Mouse (Mus musculus) granulocyte monocyte progenitor cell, adult 5-6 weeks (primary cell): ENCODE data around the gene Zdhhc17. TPM values are rescaled to one million over a fixed set of nuclear protein-coding genes. Genes with fewer than 3 reads are reported as not detected.

ENCODE experiments used
- ATAC-seq: replicated peaks from 2 replicates; pipeline ENCODE4 v1.8.0; 2016; ENCODE audit warnings: mild to moderate bottlenecking, moderate TSS enrichment, inconsistent platforms; ENCODE audit not compliant: poor library complexity, severe bottlenecking
- total RNA-seq, 2 experiments: library from RNA; stranded (forward) in 1 of 2; stranded (reverse) in 1 of 2; fragments of 200-712, 200-1000 nt in 1 of 2; fragments of >200 nt in 1 of 2; fragmentation: Nextera tagmentation in 1 of 2; gene quantifications; 2 replicates each; pipeline ENCODE4 v1.2.3; 2014 to 2017

The Zdhhc17 gene
- total RNA-seq, 2 experiments from 2014 or later: 22.0 to 26.7 TPM

DNA sequence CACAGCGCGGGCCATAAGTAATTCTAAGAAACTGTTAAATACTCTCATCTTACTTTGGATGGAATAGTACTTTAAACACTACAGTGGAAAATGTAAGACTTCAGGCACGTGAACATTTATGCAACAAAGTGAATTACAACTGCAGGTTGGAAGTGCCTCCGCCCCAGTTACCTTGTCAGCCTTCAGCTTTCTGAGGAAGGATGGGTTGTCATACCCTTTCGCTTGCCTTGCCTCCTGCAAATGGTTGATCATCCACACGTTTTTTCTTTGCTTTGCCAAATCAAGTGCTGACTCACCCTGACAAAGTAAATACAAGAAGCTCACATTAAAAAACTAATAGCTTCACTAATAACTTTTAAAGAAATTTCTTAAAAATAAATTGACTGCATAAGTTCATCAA lies 49.1 kb downstream of the Zdhhc17 start:
- ATAC-seq: no peak

DNA sequence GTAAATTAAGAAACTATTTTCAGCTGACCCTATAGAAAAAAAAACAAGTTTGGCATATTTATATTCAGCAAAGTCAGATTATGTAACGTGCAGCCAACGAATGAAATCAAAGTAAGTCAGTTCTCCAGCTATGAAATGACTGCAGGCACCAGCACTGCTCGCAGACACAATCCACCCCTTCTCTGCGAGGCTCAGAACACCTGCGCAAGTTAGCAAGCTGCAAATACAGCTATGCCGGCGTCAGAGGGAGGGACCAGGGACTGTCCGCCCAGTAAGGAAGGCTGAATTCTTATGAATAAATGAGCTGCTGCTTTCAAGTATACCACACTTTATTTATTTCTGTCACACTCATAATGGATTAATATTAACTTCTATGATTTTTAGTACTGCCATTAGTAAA lies 50.2 kb downstream of the Zdhhc17 start:
- ATAC-seq: no peak

DNA sequence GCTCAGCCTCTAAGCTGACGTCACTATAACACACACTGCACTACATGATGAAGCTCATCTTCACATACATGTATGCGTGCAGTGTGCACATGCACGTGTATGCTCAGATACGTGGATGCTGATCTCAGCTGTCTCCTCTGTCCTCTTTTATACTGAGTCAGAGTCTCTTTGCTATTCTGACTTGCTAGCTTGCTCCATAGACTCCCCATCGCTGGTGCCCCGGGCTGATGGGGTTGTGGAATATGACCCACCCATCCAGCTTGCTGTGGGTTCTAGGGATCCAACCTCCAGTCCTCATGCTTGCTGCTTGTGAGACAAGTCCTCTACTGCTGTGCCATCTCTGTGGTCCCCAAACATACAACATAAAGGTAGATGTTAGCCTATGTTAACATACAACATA lies 51.1 kb downstream of the Zdhhc17 start:
- no peak for ATAC-seq

DNA sequence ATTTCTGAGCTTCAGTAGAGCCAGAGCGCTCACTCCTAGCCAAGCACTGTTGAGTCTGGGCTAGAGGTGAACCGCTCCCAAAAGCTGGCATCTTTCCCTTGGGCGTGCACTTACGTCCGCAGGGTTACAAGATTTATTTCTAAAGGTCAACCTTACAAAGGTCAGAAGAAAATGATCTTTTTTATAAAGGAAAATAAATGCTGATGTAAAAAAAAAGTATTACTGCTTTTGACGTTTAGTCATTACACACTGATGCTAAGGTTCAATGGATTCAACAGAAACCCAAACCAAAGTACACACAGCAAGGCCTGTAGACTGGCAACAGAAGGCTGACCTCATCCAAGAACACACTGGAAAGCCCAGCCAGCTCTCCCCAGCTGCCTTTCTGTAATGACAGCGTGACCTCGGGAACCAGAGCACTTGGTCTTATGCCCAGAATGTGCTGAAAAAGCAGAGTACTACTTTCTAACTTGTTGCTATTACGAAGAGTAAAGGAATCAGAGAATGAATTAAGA lies 56.9 kb downstream of the Zdhhc17 start:
- ATAC-seq: no peak

DNA sequence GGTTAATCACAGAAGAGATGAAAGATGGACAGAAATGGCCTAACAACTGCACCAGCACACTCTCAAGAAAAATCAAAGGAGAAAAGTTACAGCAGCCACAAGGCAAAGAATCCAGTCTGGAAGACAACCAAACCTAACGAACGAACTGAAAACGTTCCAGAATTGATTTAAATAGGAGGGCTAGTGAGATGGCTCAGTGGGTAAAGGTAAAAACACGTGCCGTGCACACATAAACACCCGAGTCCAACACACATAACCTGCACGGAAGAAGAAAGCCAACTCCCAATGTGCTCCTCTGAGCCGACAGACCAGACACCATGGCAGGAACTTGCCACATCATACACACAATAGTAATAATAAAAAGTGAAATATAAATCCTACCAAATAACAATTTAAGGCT lies 57.7 kb downstream of the Zdhhc17 start:
- ATAC-seq: no peak

DNA sequence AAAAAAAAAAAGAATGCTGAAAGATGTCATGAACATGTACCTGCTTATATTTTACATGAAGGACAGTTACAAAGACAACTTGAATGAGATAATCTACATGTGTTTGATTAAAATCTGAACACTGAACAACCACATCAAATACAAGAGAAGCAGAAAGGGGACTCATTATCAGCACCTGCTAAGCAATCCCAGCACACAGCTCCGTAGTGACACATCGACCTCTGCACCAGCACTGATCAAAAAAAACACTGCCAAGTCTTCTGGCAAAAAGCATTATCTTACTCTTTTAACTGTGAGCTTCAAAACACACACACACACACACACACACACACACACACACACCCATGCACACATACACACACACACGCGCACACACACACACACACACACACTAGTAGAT lies 58.2 kb downstream of the Zdhhc17 start:
- ATAC-seq: no peak

DNA sequence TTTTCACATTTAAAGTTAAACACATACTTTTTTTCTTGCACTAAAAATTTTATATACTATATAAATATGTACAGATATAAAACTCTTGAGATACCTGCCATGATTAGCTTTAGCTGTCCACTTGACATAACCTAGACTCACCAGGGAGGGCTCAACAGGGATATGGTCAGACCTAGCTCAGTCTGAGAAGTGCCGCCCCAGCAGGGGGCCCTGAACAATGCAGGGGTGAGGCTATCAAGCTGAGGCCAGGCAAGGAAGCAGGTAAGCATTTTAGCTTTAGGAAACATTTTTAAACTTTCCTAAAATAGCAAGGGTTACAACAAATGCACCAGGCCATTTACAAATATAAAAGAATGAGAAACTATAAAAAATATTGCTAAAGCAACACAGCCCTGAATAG lies 58.8 kb downstream of the Zdhhc17 start:
- no peak for ATAC-seq

DNA sequence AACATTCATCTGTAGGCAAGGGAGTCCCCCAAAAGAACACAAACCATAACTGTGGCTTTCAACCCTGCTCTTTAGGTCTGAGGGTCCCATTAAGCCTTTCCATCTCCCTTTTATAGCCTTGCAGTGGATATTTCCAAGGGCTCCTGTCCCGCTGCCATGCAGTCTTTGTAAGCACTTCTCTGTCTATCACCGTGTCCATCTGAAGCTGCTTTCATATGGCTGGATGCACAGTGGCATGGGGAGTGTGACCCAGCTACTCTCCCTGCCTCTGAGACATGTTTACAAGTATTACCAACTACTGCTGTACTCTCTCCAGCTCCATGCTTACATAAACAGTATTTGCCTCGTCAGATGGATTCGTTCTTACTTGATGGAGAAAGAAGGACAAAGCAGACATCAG lies 62.4 kb downstream of the Zdhhc17 start:
- no peak for ATAC-seq

DNA sequence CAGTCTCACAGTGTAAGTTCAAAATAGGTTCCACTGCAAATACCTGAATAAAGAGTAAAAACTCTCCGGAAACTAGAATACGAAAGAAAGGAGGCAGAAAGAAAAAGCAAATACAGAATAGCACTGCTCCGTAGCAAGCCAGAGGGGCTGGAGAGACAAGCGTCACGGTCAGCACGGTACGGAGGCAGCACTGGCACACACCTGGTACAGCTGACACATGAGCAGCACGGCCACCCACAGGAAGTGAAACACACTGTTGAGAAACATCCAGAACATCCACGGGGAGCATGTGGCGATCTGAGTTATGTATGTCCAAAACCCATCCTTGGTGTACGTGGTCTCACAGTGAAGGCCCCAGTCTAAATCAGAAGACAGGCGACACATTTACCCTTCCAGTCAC lies 64.0 kb downstream of the Zdhhc17 start:
- ATAC-seq: peak; percentile 76

DNA sequence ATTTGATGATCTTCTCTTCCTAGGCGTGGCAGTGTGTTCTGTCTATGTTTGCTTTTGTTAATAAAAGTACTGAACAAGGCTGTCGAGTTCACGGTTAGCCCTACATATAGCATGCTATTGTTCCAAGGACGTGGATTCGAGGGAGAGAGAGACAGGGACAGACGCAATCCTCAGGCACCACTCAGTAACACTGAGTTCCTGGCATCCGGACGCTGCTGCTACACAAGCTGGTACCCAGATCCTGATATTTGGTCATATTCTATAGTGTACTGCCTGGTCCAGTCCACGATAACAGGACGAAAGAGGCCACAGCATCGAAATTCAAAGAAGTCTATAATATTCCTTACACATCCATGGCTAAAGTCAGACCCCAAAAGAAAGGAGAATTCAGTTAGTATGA lies 65.8 kb downstream of the Zdhhc17 start:
- ATAC-seq: no peak

DNA sequence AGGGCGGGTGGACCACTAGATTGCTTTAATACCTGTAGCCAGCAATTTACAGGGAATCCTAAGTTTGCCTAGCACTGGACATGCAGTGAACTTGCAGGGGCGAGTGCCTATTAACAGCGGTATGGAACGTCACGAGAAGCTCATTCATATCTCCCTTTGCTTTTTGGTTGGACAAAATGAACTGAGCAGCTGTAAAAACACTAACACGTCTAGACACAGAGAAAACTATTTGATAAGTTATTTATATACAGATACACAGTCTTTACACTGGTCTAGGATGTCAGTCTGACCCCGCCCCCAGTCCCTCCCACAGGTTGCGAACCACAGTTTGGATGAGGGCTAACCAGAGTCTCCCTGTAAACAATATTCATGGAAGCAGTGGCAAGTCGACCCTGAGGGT lies 67.1 kb downstream of the Zdhhc17 start:
- no peak for ATAC-seq

DNA sequence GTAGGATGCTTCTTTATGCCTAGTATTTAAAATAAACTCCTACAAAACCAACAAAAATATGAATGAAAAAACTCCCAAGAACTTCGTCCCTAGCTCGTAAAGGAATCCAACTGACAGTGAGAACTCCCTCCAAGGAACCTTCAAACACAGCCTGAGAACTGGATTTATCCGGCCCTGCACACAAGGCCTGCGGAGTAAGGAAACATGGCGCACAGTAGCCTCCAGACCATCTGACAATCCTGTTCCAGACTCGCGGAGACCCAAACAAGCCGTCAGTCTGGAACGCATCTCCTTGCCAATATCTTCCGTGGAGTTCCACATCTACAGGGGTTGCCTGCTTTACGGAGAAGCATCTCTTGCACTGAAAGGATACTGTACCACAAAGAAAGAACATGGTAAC lies 68.0 kb downstream of the Zdhhc17 start:
- no peak for ATAC-seq

DNA sequence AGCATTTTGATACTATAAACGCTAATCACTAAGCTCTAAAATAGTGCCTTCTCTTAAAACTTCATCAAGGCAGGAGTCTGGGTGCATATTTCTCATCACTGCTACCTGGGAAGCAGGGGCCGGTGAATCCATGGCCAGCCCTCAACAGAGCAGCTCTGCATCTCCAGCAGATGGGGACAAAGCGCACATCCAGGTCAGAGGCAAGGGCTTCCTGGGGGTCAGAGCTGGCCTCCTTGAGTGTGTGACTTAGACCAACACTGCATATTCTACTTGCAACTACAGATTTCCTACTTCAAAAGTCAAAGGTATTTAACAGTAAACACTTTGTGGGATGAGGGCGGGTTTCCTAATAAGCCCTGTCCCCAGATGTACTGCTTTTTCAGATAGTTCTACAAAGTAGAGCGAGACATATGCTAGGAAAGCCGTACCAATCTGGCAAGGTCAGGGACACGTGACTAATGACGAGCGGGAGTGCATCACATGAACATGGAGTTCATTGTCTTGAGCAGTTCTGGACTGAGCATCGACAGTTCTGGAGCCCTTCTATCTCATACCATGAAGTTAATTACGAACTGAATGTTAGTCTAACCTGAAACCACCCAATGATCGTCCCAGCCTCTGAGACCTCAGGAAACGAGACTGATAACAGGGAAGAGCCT lies 69.1 kb downstream of the Zdhhc17 start:
- no peak for ATAC-seq

DNA sequence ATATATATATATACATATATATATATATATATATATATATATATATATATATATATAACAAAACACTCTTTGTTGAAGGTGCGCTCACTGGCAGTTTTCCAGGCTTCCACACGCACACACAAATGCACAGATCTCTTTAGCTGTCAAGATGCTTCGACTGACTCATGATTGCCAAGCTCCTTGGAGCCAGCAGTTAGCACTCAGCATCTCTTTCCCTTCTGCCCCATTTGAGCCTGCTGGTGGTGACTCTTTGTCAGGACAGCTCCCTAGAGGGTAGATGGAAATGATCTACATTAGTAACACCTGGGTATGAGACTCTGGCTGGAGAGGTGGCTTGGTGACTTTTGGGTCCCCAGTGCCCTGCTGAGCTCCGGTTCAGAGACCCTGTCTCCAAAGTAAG lies 70.2 kb downstream of the Zdhhc17 start:
- no peak for ATAC-seq

DNA sequence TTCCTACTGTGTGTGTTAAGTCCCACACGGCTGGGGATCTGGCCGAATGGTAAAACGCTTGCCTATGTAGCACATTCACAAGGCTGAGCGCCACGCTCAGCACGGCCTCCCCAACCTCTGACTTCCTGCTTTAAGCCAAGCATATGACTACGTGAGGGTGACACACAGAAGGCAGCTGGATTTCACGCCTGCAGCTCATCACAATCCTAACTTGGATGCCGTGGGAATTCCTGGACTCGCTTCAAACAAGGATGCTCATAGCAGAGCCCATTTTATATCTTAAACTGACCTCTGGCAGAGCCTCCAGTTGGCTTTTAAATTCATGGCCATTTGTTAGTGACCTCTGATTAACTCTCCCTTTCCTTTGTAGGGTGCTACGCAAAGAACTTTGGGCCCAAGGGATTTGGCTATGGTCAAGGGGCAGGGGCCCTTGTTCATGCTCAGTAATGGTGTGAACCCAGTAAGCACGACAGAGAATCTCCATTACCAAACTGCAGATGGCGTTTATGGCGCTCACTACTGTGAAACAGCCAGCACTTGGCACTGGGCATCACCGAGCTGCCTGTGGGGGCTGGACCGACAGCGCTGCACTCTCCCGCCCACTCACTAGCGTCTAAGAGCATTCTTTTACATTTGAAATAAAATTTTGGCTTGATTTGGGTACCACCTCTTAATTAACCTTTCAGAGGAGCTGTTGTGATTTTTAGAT lies 70.9 kb downstream of the Zdhhc17 start:
- no peak for ATAC-seq

DNA sequence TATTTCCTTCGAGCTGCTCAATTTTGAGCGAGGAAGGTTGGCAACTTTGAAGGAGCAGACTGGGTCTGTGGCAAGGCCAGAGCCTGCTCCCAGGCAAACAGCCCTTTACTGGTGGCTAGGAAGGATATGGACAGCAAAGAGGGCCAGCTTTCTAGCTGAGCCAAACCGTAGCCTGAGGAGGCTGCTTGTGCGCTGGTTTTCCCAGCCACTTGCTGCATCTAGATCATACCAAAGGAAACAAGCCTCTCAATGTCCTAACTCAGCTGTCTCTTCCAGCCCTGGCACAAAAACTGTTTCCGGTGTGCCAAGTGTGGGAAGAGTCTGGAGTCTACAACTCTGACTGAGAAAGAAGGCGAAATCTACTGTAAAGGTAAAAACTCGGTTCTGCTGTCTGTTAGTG lies 71.6 kb downstream of the Zdhhc17 start:
- ATAC-seq: no peak

DNA sequence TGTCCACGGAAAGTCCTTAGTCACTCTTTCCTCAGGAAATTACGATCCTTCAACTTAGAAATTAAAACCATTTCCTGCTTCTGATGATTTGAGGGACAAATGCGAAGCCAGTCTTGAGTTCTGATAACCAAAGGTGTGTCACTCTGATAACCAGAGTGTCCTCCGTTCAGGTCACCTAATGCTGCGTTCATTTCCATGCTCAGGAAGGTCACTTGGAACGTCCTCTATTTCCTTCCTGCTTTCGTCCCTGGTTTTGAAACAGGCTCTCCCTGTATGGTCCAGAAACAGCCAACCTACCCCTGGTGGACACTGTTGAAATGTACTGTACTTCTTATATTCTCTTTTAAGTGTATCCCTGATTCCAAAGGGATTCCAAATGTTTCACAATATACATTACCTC lies 74.3 kb downstream of the Zdhhc17 start:
- ATAC-seq: peak; percentile 58

DNA sequence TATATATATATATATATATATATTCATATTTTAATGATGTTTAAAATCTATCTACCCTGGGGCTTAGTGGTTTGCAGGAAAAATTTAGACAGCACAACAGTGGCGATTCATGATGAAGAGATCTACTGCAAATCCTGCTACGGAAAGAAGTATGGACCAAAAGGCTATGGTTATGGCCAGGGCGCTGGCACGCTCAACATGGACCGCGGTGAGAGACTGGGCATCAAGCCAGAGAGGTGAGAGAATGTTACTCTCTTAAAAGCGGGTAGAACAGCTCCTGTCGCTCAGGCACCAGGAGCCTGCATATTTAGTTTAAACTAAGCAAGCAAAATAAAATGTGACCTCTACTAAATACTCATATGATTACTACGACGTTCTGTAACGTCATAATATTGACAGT lies 74.9 kb downstream of the Zdhhc17 start:
- no peak for ATAC-seq

DNA sequence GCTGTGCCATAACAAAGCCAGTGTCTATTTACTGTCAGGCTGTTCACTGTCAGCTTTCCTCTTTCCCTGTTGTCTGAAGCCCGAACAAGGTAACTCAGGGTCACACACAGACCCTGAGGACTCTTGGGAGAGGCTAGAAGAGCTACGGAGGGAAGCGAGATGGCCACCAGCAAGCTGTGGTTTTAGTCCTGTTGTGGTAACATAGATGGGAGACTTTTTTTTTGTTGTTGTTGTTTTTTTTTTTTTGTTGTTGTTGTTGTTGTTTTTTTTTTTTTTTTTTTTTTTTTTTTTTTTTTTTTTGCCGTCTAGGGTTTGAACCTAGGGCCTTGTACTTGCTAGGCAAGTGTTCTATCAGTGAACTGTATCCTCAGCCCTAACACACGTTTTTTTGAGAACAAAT lies 76.4 kb downstream of the Zdhhc17 start:
- no peak for ATAC-seq

DNA sequence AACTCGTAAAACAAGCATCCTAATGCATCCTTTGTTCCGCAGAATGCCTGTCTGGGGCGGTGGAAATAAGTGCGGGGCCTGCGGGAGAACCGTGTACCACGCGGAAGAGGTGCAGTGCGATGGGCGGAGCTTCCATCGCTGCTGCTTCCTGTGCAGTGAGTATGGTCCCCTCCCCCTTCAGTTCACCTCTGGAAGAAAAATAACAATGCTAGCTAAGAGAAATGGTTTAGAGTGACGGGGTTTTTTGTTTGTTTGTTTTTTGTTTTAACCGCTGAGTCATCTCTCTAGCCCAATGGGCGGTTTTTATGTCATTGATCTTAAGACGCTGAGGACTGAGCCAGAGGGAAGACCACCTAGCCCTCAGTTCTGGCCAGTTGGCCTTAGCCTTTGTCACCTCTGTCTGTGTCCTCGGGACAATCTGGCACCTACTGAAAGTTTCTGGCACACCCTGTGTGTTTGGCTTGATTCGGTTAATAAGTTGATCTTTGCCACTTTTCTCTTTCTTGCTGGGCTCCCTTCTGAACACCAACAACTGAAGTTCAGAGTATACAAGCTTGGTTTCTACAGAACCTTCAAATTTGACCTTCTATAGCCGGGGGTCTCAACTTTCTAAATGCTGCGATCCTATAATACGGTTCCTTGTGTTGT lies 77.9 kb downstream of the Zdhhc17 start:
- ATAC-seq: peak; percentile 91

DNA sequence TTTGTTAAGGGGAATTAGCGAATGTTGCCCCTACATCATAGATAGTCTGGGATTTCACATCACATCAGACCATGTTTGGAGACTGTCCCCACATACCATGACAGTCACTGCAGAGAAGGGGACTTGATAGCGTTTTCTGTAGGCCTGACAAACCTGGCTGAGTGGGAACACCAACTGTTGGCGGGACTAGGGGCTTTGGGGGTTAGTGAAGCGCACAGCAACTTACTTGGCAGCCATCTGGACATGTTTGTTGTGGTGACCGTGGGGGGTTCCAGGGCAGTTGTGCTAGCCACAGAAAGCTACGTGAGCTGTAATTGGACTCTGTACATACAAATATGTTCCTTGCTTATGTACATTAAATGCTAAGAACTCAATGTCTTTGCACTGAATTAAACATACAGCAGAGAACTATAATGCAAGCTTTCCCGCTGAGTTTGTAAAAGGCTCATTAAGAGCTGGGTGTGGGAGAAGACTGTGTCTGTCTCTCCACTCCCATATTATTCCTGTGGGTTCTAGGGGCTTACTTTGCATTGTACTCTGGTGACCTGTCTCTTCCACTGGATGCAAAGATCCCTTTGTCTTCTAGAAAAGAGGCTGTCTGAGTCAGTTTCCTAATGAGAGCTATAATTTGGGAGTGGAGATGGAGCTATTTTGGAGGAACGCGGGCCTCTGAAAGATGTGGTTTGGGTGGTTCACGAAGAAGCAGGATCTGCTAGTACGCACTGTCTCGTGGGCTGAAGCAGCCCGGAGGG lies 78.6 kb downstream of the Zdhhc17 start:
- ATAC-seq: no peak
